Mouse (Mus musculus) kidney, postnatal 4 days (tissue): ENCODE results near the gene Sun2.

Experiments
- DNase-seq, 2 experiments: peaks; one replicate each; pipeline ENCODE4 v3.0.0; 2021; ENCODE audit warnings: mixed read lengths in 2 of 2

The Sun2 gene

DNA sequence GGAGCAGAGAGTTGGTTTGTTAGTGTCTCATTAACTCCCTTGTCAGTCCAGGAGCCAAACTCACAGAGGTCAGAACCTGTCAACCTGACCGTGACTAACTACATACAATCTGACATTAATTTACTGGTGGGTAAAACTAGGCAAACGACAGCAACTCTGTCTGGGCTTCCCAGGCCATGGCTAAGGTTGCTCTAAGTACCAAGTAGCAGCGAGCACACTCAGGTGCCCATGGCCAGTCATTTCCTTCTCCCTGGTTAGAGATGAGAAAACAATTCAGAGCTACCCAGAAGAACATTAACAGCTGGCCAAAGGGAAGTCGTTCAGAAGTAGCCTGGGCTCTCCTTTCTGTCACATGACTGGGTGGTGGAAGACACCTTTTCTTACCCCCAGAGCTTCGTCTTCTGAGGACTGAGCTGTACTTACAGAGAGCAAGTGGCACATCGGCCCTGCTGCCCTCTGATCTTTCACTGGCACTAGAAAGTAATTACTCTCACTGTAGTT lies 57.1 kb downstream of the Sun2 start:
- DNase-seq = peak in 1 of 2 experiments; percentile 51

DNA sequence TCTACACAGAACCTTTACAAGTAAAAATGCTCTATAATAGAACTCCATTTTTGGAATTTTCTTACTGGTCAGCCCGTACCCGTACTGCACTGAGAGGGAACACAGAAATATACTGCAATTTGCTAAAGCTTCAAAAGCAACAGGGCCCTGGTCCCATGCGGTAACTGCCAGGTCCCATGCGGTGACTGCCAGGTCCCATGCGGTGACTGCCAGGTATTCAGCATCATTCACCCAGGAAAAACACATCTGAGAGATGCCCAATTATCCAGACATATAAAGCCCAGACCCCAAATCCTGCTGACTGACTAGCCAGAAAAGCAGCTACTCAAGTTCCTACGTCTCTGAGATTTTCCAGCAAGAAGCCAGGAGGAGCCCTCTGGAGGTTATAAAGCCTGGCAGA lies 57.7 kb downstream of the Sun2 start:
- no peak for DNase-seq

DNA sequence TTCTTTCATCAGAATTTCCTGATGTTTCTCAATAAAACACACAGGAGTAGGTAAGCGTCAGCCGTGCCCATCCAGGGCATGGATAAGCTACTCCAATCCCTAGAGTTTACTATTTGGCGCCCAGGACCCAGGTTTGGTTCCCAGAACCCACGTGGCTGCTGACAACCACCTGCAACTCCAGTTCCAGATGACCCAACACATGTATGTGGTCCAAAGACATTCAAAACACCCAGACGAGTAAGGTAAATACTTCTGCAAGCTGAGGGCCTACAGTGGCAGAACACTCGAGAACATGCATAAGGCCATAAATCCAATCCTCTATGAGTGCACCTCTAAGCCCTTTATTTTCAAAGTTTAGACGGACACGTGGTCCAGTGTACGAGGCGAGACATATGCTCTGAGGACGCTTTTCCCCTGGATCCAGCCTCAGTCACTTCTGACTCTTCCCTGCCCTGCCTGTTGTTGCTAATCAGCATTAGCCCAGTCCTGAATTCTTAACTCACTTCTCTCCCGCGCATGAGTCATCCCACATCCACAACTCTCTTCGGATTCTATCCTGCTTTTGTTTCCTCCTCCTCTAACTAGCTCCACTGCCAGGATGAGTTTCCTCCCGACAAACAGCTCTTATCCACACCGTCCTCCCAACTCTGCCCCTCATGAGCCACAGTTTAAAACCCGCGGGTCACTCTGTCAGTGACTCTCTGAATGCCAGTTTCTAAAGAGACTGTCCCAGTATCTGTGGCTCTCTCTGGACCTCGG lies 58.5 kb downstream of the Sun2 start:
- no peak for DNase-seq

DNA sequence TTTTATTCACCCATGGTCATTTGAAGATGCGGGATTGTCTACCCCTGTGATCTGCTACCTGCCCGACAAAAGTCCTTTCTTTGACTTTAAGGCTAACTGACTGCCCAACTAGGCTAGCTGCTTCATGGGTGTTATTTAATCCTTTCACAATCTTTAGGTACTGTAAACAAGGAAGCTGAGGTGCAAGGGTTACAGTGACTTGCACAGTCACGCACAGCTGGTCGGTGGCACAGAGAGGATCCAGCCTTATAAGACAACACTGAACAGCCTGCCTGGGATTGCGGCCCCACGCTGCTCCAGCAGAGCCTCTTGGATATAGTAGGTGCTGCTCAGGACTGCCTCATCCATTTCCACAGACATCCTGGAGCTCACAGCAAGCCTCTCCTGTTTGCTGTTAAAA lies 59.2 kb downstream of the Sun2 start:
- no peak for DNase-seq

DNA sequence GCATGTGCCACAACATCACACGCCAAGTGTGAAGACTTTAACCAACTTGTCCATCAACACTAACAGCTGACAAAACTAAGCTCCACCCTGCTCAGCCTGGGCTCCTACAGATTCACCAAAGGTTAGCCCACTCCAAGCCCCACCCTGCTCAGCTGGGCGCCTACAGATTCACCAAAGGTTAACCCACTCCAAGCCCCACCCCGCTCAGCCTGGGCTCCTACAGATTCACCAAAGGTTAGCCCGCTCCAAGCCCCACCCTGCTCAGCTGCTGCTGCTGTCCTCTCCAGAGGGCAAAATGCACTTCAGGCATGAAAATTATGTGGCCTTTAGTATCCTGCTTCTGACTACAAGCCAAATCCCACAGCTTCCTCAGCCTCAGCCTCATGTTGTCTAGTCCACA lies 60.4 kb downstream of the Sun2 start:
- DNase-seq = no peak

DNA sequence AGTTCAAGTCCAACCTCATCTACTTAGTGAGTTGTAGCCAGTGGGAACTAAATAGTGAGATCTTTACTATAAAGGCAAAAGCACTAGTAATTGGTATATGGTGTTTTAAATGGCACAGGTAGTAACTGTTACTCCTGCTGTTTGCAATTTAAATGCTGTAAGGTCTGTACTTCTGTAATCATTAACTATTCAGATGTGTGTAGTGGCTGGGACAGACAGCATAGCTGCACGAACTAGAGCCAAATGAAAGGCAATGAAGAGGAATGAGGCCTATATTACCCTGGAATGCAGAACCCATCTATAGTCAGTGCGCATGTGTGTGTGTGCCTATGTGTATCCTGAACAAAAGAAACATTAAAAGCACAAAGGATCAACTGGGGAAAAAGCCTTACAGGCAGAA lies 64.4 kb downstream of the Sun2 start:
- no peak for DNase-seq
